Mouse (Mus musculus): Measurements from ENCODE around the gene Gm14085. TPM values are rescaled to one million over a fixed set of nuclear protein-coding genes. Genes with fewer than 3 reads are reported as not detected.

The Gm14085 gene
- total RNA-seq, 2 experiments from 2014 or later = 0.13 to 0.16 TPM

- DNase-seq = no peak
These were observed 76.5 kb downstream of the Gm14085 start for GRCm38 (mm10) chr2:122561221-122561620.

DNA sequence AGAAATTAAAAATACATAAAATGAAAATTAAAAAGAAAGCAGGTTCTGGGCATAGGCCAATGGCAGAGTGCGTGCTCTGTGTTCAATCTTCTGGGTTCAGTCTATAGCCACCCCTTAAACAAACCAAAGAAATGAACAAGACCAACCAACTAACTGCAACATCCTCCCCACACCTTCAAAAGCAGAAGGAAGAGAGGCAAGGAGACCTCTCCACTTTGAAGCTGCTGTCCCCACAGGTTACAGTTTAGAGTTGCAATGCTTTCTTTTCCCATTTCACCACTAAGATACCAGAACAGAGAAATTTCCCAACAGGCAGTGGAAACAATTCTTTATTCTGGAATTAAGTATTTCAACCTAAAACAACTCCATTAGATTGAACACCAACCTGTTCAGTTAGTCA, 77.5 kb downstream of the Gm14085 start:
- DNase-seq = no peak

GRCm38 (mm10) chr2:122569439-122569838, 84.7 kb downstream of the Gm14085 start:
- no peak for DNase-seq

DNA sequence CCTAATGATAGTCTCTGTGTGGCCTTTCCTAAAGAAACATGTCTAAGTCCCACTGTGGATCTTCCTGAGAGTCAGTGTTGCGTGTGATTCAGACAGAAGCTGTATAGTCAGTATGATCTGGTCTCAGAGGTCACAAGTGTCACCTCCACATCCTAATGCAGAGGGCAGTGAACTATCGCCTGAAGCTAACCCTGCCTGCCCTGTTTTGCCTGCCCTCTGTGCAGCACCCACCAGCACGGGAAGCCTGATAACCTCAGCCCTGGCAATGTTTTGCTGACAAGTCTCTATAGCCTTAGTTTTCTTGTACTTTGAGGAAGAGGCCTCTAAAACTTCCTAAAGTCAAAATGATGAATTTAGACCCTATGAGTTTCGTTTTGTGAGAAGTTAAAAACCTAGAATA, 85.7 kb downstream of the Gm14085 start:
- no peak for DNase-seq

- no peak for DNase-seq
These were observed 86.6 kb downstream of the Gm14085 start for GRCm38 (mm10) chr2:122571326-122571725.

DNA sequence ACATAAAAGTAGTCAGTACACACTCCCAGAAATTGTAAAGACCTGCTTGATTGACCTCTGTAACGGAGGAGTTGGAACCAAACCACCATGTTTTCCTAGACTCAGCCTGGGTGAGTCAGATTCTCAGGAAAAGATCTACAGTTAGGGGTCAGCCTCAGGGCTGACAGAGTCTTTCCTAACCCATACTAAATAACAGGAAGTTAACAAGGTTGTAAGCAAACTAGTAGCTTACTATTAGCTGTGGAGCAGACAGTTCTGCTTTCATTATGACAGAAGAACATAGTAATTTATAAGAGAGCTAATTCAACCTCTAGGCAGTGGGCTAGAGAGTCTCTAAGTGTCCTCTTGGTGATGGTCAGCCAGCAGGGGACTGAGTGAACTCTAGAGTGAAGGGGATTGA, 87.7 kb downstream of the Gm14085 start:
- DNase-seq = no peak

- peak; percentile 80 for DNase-seq
These were observed 90.7 kb downstream of the Gm14085 start for GRCm38 (mm10) chr2:122575470-122575869.

DNA sequence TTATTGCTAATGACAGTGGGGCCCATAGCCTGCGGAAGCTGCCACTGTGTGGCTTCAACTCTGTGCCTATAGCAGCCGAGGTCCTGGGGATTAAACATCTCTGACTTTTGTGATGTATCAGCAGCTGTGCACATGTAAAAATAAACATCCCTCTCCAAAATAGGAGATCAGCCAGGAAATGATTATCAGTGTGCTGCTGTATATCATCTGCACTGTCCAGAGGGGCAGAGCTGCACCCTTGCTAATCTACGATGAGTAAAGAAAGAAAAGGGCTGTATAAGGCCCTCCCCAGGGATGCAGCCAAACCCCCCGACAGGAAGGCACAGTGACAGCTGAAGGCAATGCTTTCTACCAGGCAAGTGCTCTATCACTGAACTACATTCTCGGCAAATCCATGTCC, 91.6 kb downstream of the Gm14085 start:
- no peak for DNase-seq

- no peak for DNase-seq
These were observed 92.6 kb downstream of the Gm14085 start for GRCm38 (mm10) chr2:122577316-122577715.

Other genes with a start within 250 kb of the Gm14085 start
- gene Duox2, start 186.5 kb upstream of the Gm14085 start, total RNA-seq (2021) = under 1 TPM; 0.08 to 0.16 TPM
- gene Duoxa2, start 186.0 kb upstream of the Gm14085 start, total RNA-seq (2021) = not detected
- gene Duoxa1, start 171.2 kb upstream of the Gm14085 start, total RNA-seq (2021) = 1 to 10 TPM in 1 of 2 experiments, under 1 TPM in 1; 0.95 to 1.1 TPM
- under 1 TPM; 0.46 to 0.72 TPM for gene Duox1, start 169.3 kb upstream of the Gm14085 start, total RNA-seq (2021)
- gene Shf, start 115.8 kb upstream of the Gm14085 start, total RNA-seq (2021) = 1 to 10 TPM; 2.0 to 2.7 TPM
- gene Slc28a2, start 58.5 kb upstream of the Gm14085 start, total RNA-seq (2021) = 1 to 10 TPM; 4.8 to 5.6 TPM
- 10 to 100 TPM in 1 of 2 experiments, 1 to 10 TPM in 1; 9.3 to 12.7 TPM for gene Gatm, start 126.4 kb downstream of the Gm14085 start, total RNA-seq (2021)
- not detected for gene AA467197, start 152.0 kb downstream of the Gm14085 start, total RNA-seq (2021)
- 10 to 100 TPM; 12.0 to 13.3 TPM for gene Slc30a4, start 217.7 kb downstream of the Gm14085 start, total RNA-seq (2021)

All from gastrocnemius, postnatal 25 days (tissue).